23 mouse cellular contexts compared by ENCODE assay signal in the genomic region with DNA sequence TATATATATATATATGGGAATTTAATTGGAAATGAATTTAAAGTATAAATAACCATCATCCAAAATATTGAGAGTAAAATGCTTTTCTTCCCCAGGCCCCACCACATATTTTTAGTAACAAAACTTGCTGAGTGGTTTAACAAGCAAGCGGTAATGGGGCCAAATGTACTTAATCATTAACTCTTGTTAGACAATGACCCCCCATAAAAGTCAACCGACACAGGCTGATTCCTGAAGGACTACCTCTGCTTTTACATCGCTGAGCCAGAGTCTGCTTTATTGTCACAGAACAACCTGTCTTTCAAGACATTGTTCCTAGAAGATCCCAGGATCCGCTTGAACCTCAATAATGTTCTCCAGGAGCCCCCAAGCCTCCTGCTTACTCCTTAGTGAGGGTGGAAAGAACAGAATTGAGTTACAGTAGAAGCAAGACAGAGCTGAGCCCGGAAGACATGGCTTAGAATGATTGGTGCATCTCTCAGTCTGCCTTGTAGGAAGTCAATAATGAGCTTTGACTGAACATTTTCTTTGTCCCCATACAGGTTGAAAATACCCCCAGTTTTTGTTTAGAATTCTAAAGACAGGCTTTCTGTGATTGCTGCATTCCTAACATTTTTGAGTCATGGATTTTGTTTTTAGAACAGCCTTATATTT.
A peak's percentile ranks its signal among the peaks of the same experiment; 100 is the strongest.
DNase-seq lines count a peak whose midpoint lies in the region; ATAC-seq and TF ChIP-seq lines count a peak whose summit lies in the region.
"Had no signal": no experiment of that assay in that cellular context is flagged by ENCODE, and none has a peak within 500 bp of the region (broad histone marks: within the 10 kb centered on the region; RNA-seq: fewer than 3 reads in every experiment).

No protein-coding gene starts in this region.

- H3K27ac ChIP-seq in kidney, embryonic 15.5 days, result no peak overlapping the region
- peak overlapping the region; percentile 44; the same call in 1 of the 2 replicates for H3K27ac ChIP-seq in small intestine, adult 2 months (ENCODE audit: insufficient read depth, low read depth, low read length)
- no peak overlapping the region for H3K27ac ChIP-seq in heart, embryonic 10.5 days
- H3K27ac ChIP-seq: forebrain, embryonic 10.5 days; forebrain, embryonic 13.5 days; heart, adult 2 months; heart, embryonic 15.5 days; hindbrain, embryonic 10.5 days; hindbrain, embryonic 13.5 days had no signal

- DNase-seq in kidney, adult 11 months, result peak; percentile 15
- peak; percentile 69 for DNase-seq in kidney, adult 9 months
- DNase-seq in kidney, postnatal 14 days, result no peak
- DNase-seq in ovary, postnatal 10 days (ENCODE audit: low spot score), result no peak
- no peak for DNase-seq in heart, embryonic 10.5 days (ENCODE audit: low spot score)
- DNase-seq: adrenal gland, postnatal 10 days; adrenal gland, postnatal 36 days; cerebellum, adult 18-20 months; cerebellum, adult 9-10 months; gastrocnemius, postnatal 10 days; gastrocnemius, postnatal 36 days; heart, adult 2 months; heart, postnatal 10 days; heart, postnatal 36 days had no signal

- H3K4me2 ChIP-seq in kidney, embryonic 15.5 days, result no peak overlapping the region
- H3K4me2 ChIP-seq: heart, embryonic 12.5 days; heart, embryonic 15.5 days; hindbrain, embryonic 13.5 days had no signal

- no peaks in the 10 kb centered on the region for H3K4me1 ChIP-seq in kidney, embryonic 15.5 days
- peaks cover 5% of the 10 kb centered on the region for H3K4me1 ChIP-seq in small intestine, adult 2 months (ENCODE audit: control insufficient read depth, insufficient read depth, insufficient read length, low read length)
- H3K4me1 ChIP-seq in heart, embryonic 10.5 days, result no peaks in the 10 kb centered on the region; the same call in 1 of the 2 replicates
- H3K4me1 ChIP-seq: heart, embryonic 15.5 days had no signal

- 29% methylated on average over 5 of the region's 5 CpGs for WGBS in kidney, embryonic 15.5 days
- 23% methylated on average over 5 of the region's 5 CpGs for WGBS in small intestine, adult 2 months
- WGBS in heart, embryonic 10.5 days, result 79% methylated on average over 5 of the region's 5 CpGs

- TF ChIP-seq CTCF in small intestine, adult 2 months (IDR thresholded peaks at IDR 0.05; ENCODE audit: extremely low read depth, insufficient read length, insufficient replicate concordance, low read depth, low read length), result no peak

- no peak overlapping the region for H3K9ac ChIP-seq in kidney, embryonic 15.5 days
- H3K9ac ChIP-seq: forebrain, embryonic 13.5 days; heart, embryonic 12.5 days; heart, embryonic 15.5 days; hindbrain, embryonic 13.5 days had no signal

- TF ChIP-seq POLR2A in small intestine, adult 2 months (IDR thresholded peaks at IDR 0.05; ENCODE audit: low read depth, low read length), result no peak

- no peak for ATAC-seq in kidney, embryonic 15.5 days (replicated peaks; ENCODE audit: low FRiP score)
- ATAC-seq: Patski had no signal

- H3K36me3 ChIP-seq in kidney, embryonic 15.5 days, result no peaks in the 10 kb centered on the region
- no peaks in the 10 kb centered on the region for H3K36me3 ChIP-seq in small intestine, adult 2 months (ENCODE audit: control insufficient read depth, insufficient read depth, low read length)
- H3K36me3 ChIP-seq in heart, embryonic 10.5 days, result no peaks in the 10 kb centered on the region
- H3K36me3 ChIP-seq: forebrain, embryonic 10.5 days; heart, embryonic 12.5 days; heart, embryonic 15.5 days; hindbrain, embryonic 10.5 days; hindbrain, embryonic 13.5 days had no signal

- H3K27me3 ChIP-seq in kidney, embryonic 15.5 days, result no peaks in the 10 kb centered on the region
- H3K27me3 ChIP-seq in small intestine, adult 2 months (ENCODE audit: control insufficient read depth, insufficient read depth, low read length), result no peaks in the 10 kb centered on the region
- no peaks in the 10 kb centered on the region for H3K27me3 ChIP-seq in heart, embryonic 10.5 days (ENCODE audit: insufficient read depth, poor library complexity, severe bottlenecking)
- H3K27me3 ChIP-seq: heart, embryonic 12.5 days; heart, embryonic 15.5 days; Patski had no signal

- H3K9me3 ChIP-seq in kidney, embryonic 15.5 days (replicated peaks), result no peaks in the 10 kb centered on the region
- no peaks in the 10 kb centered on the region for H3K9me3 ChIP-seq in heart, embryonic 10.5 days
- H3K9me3 ChIP-seq: forebrain, embryonic 10.5 days; forebrain, embryonic 13.5 days; heart, embryonic 12.5 days; heart, embryonic 15.5 days; hindbrain, embryonic 10.5 days; hindbrain, embryonic 13.5 days had no signal

- no peak overlapping the region for H3K4me3 ChIP-seq in kidney, embryonic 15.5 days (replicated peaks)
- no peak overlapping the region for H3K4me3 ChIP-seq in small intestine, adult 2 months (ENCODE audit: low read depth, low read length)
- no peak overlapping the region for H3K4me3 ChIP-seq in heart, embryonic 10.5 days
- H3K4me3 ChIP-seq: forebrain, embryonic 10.5 days; forebrain, embryonic 13.5 days; heart, adult 2 months; heart, embryonic 12.5 days; heart, embryonic 15.5 days; hindbrain, embryonic 10.5 days; hindbrain, embryonic 13.5 days had no signal

Comparison
In these comparisons a context has a peak if more than half of its experiments do, and no peak if none do; other contexts are left out.
1. DNase-seq: peak in kidney, adult 11 months (single experiment) and kidney, adult 9 months (single experiment); none in kidney, postnatal 14 days (single experiment), ovary, postnatal 10 days (single experiment) and heart, embryonic 10.5 days (single experiment).